Mouse (Mus musculus) heart, adult 11 months (tissue): ENCODE results near the gene Tert.

Experiments
- DNase-seq: peaks from one replicate; pipeline ENCODE4 v3.0.0; 2022

Tert gene

DNA sequence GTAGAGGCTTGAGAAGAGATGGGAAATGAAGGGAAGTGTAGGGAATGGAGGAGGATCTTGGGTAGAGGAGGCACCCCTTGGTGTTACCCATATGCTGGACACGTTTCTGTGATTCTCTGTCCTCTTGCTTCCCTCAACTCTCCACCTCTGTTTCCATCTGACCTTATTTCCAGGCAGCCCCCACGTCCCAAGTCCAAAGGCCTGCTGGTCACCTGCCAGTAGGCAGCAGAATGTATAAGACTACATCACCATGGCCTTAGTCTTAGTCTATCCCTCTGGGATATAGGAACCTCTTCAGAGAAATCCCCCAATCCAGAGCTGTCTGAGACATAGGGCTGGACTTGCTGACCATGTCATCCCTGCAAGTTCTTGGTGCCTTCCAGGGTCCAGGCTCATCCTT is 52.6 kb downstream of the Tert start:
- no peak for DNase-seq

DNA sequence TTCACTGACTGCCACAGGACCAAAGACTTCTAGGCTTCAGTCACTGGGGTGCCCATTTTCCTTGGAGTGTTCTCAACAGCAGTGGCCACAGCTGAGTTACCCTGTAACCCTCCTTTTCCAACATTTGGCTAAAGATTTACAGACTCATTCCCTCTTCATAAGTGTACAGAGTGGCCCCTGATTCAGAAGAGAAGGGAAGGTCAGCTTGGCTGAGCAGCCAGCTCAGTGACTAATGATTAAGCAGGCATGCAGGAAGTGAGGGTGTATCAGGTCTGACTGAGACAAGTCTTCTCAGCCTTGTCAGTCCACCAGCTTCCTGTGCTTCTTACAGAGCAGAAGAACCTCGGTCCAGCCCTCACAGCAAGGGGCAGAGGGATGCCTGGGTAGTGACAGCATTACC is 53.7 kb downstream of the Tert start:
- DNase-seq, result no peak

DNA sequence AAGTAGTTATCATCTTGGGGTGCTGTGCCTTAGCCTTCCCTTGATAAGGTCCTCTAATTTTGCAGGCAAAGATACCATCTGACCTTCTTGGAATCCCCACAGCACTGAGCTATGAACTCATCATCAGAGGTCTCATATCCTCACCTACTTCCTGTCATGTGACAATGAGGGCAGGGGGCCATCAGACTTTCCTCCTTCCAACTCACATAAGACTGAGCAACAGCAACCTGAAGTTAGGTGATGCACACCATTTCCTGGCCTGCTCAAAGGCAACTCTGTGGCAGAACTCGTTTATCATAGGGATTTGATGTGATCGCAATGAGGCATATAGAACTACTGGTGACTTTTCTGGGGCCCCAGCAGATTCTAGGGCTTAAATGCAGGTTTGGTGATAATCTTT is 55.5 kb downstream of the Tert start:
- no peak for DNase-seq

DNA sequence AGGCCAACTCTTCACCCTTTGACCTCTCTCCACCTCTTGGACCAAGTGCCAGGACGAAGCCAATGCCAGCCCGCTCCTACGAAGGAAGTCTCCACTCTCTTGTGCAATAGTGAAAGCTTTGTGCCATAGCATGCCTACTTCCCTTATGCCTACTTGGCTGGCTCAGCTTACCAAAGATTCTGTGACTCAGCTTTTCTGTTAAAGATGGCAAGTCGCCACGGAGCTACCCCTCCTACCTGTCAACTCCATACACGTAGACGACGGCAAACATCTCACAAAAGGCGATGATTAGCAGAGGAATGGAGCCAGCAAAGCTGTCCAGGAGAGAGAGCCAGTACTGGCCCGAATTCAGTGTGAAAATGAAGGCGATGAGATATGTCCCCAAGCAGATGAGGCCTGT is 57.0 kb downstream of the Tert start:
- peak; percentile 93 for DNase-seq

DNA sequence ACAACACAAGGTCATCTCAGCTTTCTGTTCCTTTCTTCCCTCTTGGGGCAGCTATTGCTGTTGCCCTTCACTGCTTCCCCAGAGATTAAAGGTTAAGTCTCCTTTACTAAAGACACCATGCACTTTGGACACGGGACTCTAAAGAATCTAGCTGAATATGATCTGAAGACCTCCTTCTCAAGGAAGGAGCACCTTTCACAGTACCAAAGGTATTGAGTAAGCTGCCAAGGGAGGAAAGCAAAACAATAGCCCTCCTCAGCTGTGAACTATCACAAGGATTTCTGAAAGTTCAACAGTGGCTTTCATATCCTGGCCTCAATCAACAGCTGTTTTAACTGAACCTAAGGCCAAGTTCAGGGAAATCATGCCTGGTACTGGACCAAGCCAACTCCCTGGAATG is 57.7 kb downstream of the Tert start:
- no peak for DNase-seq

DNA sequence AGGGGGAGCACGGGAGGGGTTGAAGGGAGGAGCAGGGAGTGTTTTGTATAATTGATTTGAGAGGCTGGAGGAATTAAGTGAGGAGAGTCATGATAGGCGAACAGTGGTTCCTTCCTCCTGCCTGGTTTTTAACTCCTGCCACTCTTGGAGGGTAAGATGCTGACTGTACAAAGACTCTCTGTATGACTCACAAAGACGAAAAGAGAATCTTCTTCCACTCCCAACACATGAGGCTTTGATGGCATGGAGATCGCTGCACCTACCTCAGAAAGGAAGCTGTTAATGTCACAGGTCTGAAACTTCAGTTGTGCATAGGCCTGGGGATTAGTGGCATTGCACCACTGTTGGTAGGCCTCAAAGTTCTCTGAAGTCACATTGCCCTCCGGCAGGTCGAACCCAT is 58.8 kb downstream of the Tert start:
- no peak for DNase-seq

DNA sequence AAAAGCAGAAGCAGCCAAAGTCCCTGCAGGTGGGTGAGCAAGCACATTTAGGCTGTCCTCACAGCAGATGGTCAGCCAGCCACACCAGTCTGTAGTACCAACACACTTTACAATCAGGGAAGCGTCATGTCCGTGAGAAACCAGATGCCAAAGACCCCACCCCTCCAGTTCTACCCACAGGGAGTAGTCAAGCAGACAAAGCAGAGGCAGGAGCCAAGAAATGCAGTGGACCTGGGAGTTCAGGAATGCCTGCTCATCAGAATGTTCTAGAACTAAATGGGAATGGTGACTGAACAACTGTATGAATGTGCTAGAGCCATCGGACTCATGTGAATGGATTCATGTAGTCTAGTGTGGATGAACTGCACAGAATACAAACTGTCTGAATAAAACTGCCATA is 60.9 kb downstream of the Tert start:
- no peak for DNase-seq

DNA sequence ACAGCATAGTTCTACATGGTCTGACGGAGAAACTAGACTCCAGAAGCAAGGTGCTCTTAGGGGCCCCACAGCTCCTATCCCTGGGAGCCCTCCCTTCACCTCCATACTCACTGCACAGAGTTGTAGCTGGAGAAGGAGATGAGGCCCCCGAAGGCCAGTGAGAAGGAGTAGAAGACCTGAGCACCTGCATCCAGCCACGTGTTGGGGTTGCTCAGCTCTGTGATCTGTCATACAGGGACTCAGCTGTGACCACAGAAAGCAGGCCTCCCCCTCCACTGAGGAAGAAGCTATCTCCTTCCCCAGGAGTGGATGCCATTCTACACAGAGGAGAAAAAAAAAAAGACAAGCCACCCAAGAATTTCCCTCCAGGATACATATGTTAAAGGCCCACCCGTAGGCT is 62.2 kb downstream of the Tert start:
- DNase-seq, result no peak

DNA sequence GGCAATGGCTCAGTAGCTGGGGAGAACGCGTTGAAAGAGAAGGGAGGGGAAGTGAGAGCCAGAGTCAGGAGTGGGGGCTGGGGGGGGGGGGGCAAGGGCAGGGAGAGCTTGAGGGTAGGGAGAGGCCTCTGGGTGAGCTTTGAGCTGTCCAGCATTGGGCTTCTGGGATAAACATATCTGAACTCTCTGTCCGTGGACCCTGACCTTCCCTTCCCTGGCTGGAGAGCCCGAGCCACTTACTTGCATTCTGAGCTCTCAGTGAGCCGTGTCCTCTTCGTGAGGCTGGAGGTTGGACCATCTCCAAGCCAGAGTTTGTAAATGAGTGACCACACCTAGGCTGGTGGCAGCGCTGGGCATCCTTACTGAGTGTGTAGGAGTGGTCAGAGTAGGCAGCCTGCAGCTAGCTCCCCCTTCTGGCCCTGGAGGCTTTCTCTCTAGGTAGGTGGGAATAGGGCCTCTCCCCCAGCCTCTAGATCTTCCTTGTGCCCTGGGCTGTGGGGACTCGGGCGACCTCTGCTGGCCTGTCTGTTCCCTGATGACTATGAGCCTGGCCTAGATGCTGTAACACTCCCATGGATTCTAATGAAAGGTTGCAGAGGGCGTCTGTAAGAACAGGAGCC is 65.6 kb downstream of the Tert start:
- no peak for DNase-seq

DNA sequence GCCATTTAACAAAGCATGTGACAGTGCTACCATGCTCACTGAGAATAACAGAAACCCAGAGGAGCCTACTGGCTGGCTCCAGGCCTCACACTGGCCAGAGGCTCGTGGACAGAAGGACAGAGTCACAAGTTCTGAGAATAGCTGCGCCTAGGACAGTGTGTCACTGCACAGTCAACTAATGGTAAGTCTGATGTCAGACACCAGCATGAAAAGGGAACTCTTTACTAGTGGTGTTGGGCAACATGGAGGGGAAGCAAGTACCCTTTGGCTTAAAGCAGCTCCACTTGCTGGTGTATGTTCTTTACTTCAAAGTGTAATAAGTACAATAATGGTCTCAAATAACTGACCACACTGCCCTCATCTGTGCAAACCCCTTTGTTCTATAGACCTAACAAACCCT is 66.6 kb downstream of the Tert start:
- no peak for DNase-seq

DNA sequence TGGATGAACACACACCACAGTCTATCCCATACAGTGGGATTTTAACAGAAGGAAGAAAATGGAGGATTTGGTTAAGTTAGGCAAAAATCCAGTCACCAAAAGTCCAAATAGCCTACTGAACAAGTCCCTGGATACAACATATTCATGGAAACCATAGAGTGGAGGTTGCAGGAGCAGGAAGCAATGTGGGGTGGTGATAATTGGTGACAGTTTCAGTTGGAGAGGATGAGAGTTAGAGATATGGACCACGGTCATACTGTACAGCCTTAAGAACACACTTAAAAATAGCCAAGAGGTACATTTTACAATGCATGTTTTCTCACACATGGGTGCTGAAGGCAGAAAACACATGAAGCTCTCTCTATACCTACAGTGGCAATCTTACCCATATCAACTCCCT is 68.3 kb downstream of the Tert start:
- DNase-seq, result no peak

DNA sequence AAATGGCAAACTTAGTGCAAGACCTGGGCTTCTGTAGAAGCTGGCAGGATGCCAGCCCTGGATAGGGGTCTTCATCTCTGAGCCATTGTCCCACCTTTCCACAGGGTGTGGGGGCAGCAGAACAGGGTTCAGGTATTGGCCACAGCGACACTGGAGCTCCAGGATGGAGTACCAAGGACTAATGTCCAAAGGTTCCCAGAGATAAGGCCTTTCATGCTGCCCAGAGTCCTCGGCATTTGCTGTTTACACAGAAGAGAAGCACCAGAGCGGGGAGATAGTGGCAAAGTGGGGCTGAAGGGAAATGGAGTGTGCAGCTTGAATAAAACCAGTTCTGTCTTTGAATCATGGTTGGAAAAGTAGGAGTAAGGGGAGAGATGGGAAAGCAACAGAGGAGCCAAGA is 69.8 kb downstream of the Tert start:
- no peak for DNase-seq
